Mouse (Mus musculus) megakaryocyte, embryonic 14.5 days (primary cell): Measurements from ENCODE around the gene 9330182L06Rik. TPM values are rescaled to one million over a fixed set of nuclear protein-coding genes. Genes with fewer than 3 reads are reported as not detected.
A peak's percentile ranks its signal among the peaks of the same experiment; 100 is the strongest.

Experiments used
- H3K27me3 ChIP-seq: replicated peaks from 2 replicates; pipeline ENCODE3; 2012; ENCODE audit warnings: inconsistent platforms
- H3K36me3 ChIP-seq: replicated peaks from 2 replicates; pipeline ENCODE3; 2012; ENCODE audit warnings: low read length, inconsistent platforms, mixed read lengths
- H3K4me1 ChIP-seq: 2 replicates; pipeline ENCODE4 v1.6.1; 2012; ENCODE audit warnings: inconsistent platforms
- H3K4me3 ChIP-seq: replicated peaks from 2 replicates; pipeline ENCODE3; 2012; ENCODE audit warnings: moderate library complexity, mild to moderate bottlenecking, inconsistent platforms
- H3K9me3 ChIP-seq: 2 replicates; pipeline ENCODE4 v1.6.1; 2012; ENCODE audit warnings: inconsistent platforms
- FLI1 ChIP-seq: IDR thresholded peaks from 2 replicates; pipeline ENCODE4 v1.6.1; 2012; ENCODE audit warnings: low read length, inconsistent platforms, mixed read lengths
- GATA1 ChIP-seq: IDR thresholded peaks from 3 replicates; pipeline ENCODE4 v1.6.1; 2012; ENCODE audit warnings: mixed read lengths, low read length, inconsistent platforms, borderline replicate concordance
- polyA plus RNA-seq: library from polyadenylated mRNA; stranded (reverse); fragments of >175 nt; gene quantifications from 2 replicates; pipeline ENCODE4 v1.2.3, GENCODE M21; 2012; ENCODE audit warnings: low replicate concordance; ENCODE audit not compliant: insufficient read depth

The 9330182L06Rik gene
- polyA plus RNA-seq: 0.09 TPM in 1 of 2 replicates, not detected in the other

- H3K9me3 ChIP-seq: 0 out of 2 replicates have a peak, but pooled peaks cover 1% of the 10 kb centered on the region
- peaks cover 40% of the 10 kb centered on the region for H3K4me1 ChIP-seq
- H3K36me3 ChIP-seq: no peaks in the 10 kb centered on the region
- TF ChIP-seq GATA1 (no peak), FLI1 (no peak)
- peak within 1 kb of the TSS; percentile 96 for H3K4me3 ChIP-seq
- peaks cover 19% of the 10 kb centered on the region for H3K27me3 ChIP-seq
Measured at GRCm38 (mm10) chr5:9265586-9266279, at the start of gene 9330182L06Rik. Gene 9330182L06Rik, plus strand, starts transcription at chr5:9266118.

DNA sequence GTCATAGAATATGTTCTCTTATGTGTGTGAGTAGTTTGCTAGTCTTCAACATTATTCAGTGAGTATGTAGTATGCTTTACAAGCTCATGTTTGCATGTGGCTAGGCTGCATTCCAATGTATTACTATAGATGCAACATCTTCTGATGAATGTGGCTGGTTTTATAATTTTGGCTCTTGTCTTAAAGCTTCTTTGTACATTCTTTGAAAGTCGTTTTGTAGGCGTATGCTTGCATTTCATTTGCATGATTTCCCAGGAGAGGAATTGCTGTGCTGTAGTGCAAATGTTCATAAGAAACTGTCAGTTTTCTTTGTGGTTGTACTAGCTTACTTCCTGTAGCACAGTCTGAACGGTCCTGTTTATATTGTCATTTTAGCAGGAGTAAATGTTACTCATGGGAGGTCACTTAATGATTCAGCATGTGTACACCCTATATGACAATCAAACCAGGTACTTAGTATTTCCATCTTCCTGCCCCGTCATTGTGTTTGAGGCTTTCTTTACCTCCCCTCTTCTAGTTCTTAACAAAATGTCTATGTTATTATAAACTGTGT is 38.4 kb upstream of the 9330182L06Rik start:
- TF ChIP-seq FLI1 (no peak), GATA1 (no peak)
- Histone ChIP-seq H3K36me3 (no peaks in the 10 kb centered on the region), H3K9me3 (no peaks in the 10 kb centered on the region), H3K4me1 (peaks cover 15% of the 10 kb centered on the region), H3K4me3 (peak overlapping the region; percentile 4), H3K27me3 (no peaks in the 10 kb centered on the region)

DNA sequence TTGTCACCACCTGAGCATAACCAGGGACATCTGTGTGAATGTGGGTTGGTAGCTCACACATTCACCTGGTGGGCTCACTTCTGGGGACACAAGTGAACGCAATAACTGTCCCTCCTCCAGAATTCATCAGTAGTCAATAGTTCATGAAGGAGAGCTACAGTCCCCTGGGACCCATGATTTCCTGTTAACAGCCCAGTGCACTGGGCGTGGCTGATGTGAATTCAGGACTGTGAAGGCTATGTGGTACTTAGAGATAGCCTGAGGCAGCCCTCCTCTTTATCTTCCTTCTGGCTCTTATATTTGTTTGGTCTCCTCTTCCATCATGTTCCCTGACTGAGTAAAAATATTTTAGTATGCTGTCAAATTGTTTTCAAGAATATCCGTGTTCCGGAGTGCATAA is 1.6 kb upstream of the 9330182L06Rik start:
- Histone ChIP-seq H3K4me3 (no peak overlapping the region), H3K4me1 (peaks cover 40% of the 10 kb centered on the region), H3K36me3 (no peaks in the 10 kb centered on the region), H3K9me3 (no peaks in the 10 kb centered on the region), H3K27me3 (peaks cover 19% of the 10 kb centered on the region)
- no peak for TF ChIP-seq FLI1

- H3K36me3 ChIP-seq: peaks cover 2% of the 10 kb centered on the region
- TF ChIP-seq GATA1: no peak
- TF ChIP-seq FLI1: no peak
- H3K4me1 ChIP-seq: peaks cover 40% of the 10 kb centered on the region
- H3K9me3 ChIP-seq: peaks cover 8% of the 10 kb centered on the region
- H3K4me3 ChIP-seq: peak overlapping the region; percentile 96
- H3K27me3 ChIP-seq: peaks cover 19% of the 10 kb centered on the region
Measured at GRCm38 (mm10) chr5:9266280-9266923, 484 bp downstream of the 9330182L06Rik start.

DNA sequence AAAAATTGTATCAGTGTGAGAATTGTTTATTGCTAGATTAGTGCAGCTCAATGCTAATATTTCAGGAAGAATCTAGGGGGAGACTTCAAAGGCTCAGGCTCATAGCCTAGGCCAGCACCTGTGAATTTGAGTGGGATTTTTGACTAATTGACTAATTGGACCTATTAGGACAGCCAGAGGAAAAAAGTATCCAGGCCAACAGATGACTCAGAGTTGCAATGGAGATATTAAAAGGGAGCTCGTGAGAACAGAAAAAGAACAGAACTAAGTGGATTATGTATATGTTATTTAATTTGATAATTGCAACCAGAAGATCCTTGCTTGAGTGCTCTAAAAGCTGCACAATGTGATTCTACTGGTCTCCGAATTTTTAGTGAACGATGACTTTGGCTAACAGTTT is 3.7 kb downstream of the 9330182L06Rik start:
- peaks cover 19% of the 10 kb centered on the region for H3K27me3 ChIP-seq
- TF ChIP-seq FLI1: no peak
- no peak for TF ChIP-seq GATA1
- H3K36me3 ChIP-seq: peaks cover 7% of the 10 kb centered on the region
- H3K4me1 ChIP-seq: peaks cover 29% of the 10 kb centered on the region
- H3K4me3 ChIP-seq: no peak overlapping the region
- peaks cover 18% of the 10 kb centered on the region for H3K9me3 ChIP-seq

GRCm38 (mm10) chr5:9272976-9273375 is 7.1 kb downstream of the 9330182L06Rik start:
- Histone ChIP-seq H3K9me3 (peaks cover 18% of the 10 kb centered on the region), H3K4me3 (no peak overlapping the region), H3K4me1 (peaks cover 6% of the 10 kb centered on the region; the same call in 1 of the 2 replicates), H3K36me3 (peaks cover 7% of the 10 kb centered on the region), H3K27me3 (no peaks in the 10 kb centered on the region)
- TF ChIP-seq FLI1 (no peak), GATA1 (no peak)

DNA sequence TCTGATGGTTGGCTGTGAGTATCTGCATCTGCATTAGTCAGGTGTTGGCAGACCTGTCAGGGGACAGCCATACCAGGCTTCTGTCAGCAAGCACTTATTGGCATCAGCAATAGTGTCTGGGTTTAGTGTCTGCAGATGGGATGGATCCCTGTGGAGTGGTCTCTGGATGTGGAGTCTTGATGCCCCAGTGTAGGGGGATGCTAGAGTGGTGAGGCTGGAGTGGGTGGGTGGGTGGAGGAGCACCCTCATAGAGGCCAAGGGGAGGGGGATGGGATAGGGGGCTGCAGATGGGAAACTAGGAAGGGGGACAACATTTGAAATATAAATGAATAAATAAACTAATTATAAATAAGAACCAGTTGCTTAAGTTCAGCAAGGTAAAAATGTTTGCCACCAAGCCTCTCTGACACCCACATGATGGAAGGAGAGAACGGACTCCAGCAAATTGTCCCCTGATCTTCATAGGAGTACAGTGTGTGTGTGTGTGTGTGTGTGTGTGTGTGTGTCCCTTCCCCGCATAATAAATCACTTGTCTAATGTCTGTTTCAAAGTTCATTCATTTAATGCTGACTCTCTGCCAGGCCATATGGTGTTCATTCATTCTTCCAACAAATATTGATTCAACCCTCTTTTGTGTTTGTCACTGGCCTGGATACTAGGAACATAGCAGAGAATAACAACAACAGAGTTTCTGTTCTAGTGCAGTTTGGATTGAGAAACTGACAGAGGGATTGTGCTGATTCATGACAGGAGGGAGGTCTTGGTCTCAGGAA is 30.0 kb downstream of the 9330182L06Rik start:
- H3K9me3 ChIP-seq: no peaks in the 10 kb centered on the region
- H3K4me1 ChIP-seq: peaks cover 4% of the 10 kb centered on the region
- no peaks in the 10 kb centered on the region for H3K36me3 ChIP-seq
- H3K4me3 ChIP-seq: no peak overlapping the region
- no peak for TF ChIP-seq FLI1
- TF ChIP-seq GATA1: no peak
- H3K27me3 ChIP-seq: no peaks in the 10 kb centered on the region

- Histone ChIP-seq H3K4me1 (peaks cover 4% of the 10 kb centered on the region), H3K27me3 (no peaks in the 10 kb centered on the region), H3K4me3 (no peak overlapping the region), H3K9me3 (no peaks in the 10 kb centered on the region), H3K36me3 (no peaks in the 10 kb centered on the region)
- TF ChIP-seq FLI1 (no peak), GATA1 (no peak)
Measured at GRCm38 (mm10) chr5:9296550-9296928, 30.6 kb downstream of the 9330182L06Rik start.

DNA sequence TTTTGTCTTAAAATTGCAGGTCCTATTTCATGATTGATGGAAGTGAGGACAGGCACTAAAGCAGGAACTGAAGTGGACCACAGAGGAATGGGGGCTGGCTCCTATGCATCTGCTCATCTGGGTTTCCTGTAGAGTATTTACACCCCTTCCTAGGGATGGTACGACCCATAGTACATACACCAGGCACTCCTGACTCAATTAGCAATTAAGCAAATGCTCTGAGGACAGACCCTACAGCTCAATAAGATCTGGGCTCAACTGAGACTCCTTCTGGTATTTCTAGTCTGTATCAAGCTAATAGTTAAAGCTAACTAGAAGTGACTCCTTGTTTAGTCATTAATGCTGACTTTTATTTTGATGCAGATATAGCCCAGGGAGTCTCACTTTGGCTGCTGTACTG is 60.9 kb downstream of the 9330182L06Rik start:
- Histone ChIP-seq H3K9me3 (no peaks in the 10 kb centered on the region), H3K27me3 (no peaks in the 10 kb centered on the region), H3K4me3 (no peak overlapping the region), H3K36me3 (no peaks in the 10 kb centered on the region), H3K4me1 (no peaks in the 10 kb centered on the region)
- TF ChIP-seq GATA1 (no peak), FLI1 (no peak)
